Mouse (Mus musculus): ENCODE data around the gene Fzd7. TPM values are rescaled to one million over a fixed set of nuclear protein-coding genes. Genes with fewer than 3 reads are reported as not detected.

The Fzd7 gene
- polyA plus RNA-seq, 1 experiment from 2014 or later, result 10.9 TPM

- no peak for ATAC-seq (ENCODE audit: low FRiP score)
- 0 out of 2 replicates have a peak, but pooled peaks cover 3% of the 10 kb centered on the region for H3K9me3 ChIP-seq
- H3K4me3 ChIP-seq (replicated peaks), result no peak overlapping the region
- H3K27me3 ChIP-seq, result peaks cover 31% of the 10 kb centered on the region
- H3K4me1 ChIP-seq, result peaks cover 23% of the 10 kb centered on the region
- H3K4me2 ChIP-seq, result no peak overlapping the region; the same call in 1 of the 2 replicates
- H3K9ac ChIP-seq, result no peak overlapping the region
- no peak overlapping the region for H3K27ac ChIP-seq
- WGBS, result 19% methylated on average over 11 of the region's 11 CpGs
- H3K36me3 ChIP-seq (replicated peaks), result no peaks in the 10 kb centered on the region
Measured at GRCm38 (mm10) chr1:59448497-59449270, 33.5 kb upstream of the Fzd7 start.

- ATAC-seq (ENCODE audit: low FRiP score), result no peak
- no peak overlapping the region for H3K4me2 ChIP-seq
- H3K9me3 ChIP-seq, result 0 out of 2 replicates have a peak, but pooled peaks cover 3% of the 10 kb centered on the region
- H3K36me3 ChIP-seq (replicated peaks), result no peaks in the 10 kb centered on the region
- H3K4me3 ChIP-seq (replicated peaks), result no peak overlapping the region
- no peak overlapping the region for H3K27ac ChIP-seq
- no peak overlapping the region for H3K9ac ChIP-seq
- peaks cover 31% of the 10 kb centered on the region for H3K27me3 ChIP-seq
- peaks cover 23% of the 10 kb centered on the region for H3K4me1 ChIP-seq
- WGBS, result 21% methylated on average over 11 of the region's 11 CpGs
Measured at GRCm38 (mm10) chr1:59449423-59449822, 32.8 kb upstream of the Fzd7 start.

GRCm38 (mm10) chr1:59450896-59451295, 31.3 kb upstream of the Fzd7 start:
- H3K9me3 ChIP-seq, result 0 out of 2 replicates have a peak, but pooled peaks cover 3% of the 10 kb centered on the region
- no peak overlapping the region for H3K27ac ChIP-seq
- H3K9ac ChIP-seq, result no peak overlapping the region
- no peaks in the 10 kb centered on the region for H3K36me3 ChIP-seq (replicated peaks)
- ATAC-seq (ENCODE audit: low FRiP score), result no peak
- H3K4me3 ChIP-seq (replicated peaks), result no peak overlapping the region
- H3K27me3 ChIP-seq, result peaks cover 34% of the 10 kb centered on the region
- WGBS, result 77% methylated on average over 11 of the region's 11 CpGs
- peaks cover 23% of the 10 kb centered on the region for H3K4me1 ChIP-seq
- H3K4me2 ChIP-seq, result no peak overlapping the region

- Histone ChIP-seq H3K27ac (no peak overlapping the region), H3K27me3 (peaks cover 34% of the 10 kb centered on the region), H3K4me3 (replicated peaks) (no peak overlapping the region), H3K9ac (no peak overlapping the region), H3K4me1 (peaks cover 23% of the 10 kb centered on the region), H3K36me3 (replicated peaks) (no peaks in the 10 kb centered on the region), H3K4me2 (no peak overlapping the region), H3K9me3 (0 out of 2 replicates have a peak, but pooled peaks cover 3% of the 10 kb centered on the region)
- no peak for ATAC-seq (ENCODE audit: low FRiP score)
- 8% methylated on average over 9 of the region's 9 CpGs for WGBS
Measured at GRCm38 (mm10) chr1:59451584-59451983, 30.6 kb upstream of the Fzd7 start.

- H3K9me3 ChIP-seq, result 0 out of 2 replicates have a peak, but pooled peaks cover 3% of the 10 kb centered on the region
- no peaks in the 10 kb centered on the region for H3K36me3 ChIP-seq (replicated peaks)
- peaks cover 9% of the 10 kb centered on the region for H3K4me1 ChIP-seq
- no peak overlapping the region for H3K4me2 ChIP-seq
- H3K27ac ChIP-seq, result no peak overlapping the region
- H3K4me3 ChIP-seq (replicated peaks), result no peak overlapping the region
- H3K9ac ChIP-seq, result no peak overlapping the region
- peaks cover 20% of the 10 kb centered on the region; the same call in 1 of the 2 replicates for H3K27me3 ChIP-seq
- 22% methylated on average over 3 of the region's 3 CpGs for WGBS
- no peak for ATAC-seq (ENCODE audit: low FRiP score)
Measured at GRCm38 (mm10) chr1:59456825-59457224, 25.4 kb upstream of the Fzd7 start.

GRCm38 (mm10) chr1:59457873-59458272, 24.4 kb upstream of the Fzd7 start:
- H3K9me3 ChIP-seq, result no peaks in the 10 kb centered on the region
- H3K4me2 ChIP-seq, result no peak overlapping the region
- peaks cover 21% of the 10 kb centered on the region; the same call in 1 of the 2 replicates for H3K27me3 ChIP-seq
- H3K9ac ChIP-seq, result no peak overlapping the region
- ATAC-seq (ENCODE audit: low FRiP score), result no peak
- H3K27ac ChIP-seq, result no peak overlapping the region
- H3K36me3 ChIP-seq (replicated peaks), result no peaks in the 10 kb centered on the region
- H3K4me3 ChIP-seq (replicated peaks), result no peak overlapping the region
- 76% methylated on average over 4 of the region's 4 CpGs for WGBS
- H3K4me1 ChIP-seq, result peaks cover 8% of the 10 kb centered on the region; the same call in 1 of the 2 replicates

GRCm38 (mm10) chr1:59458886-59459285, 23.3 kb upstream of the Fzd7 start:
- Histone ChIP-seq H3K36me3 (replicated peaks) (no peaks in the 10 kb centered on the region), H3K27me3 (peaks cover 21% of the 10 kb centered on the region; the same call in 1 of the 2 replicates), H3K4me3 (replicated peaks) (no peak overlapping the region), H3K4me2 (no peak overlapping the region), H3K27ac (no peak overlapping the region; the same call in 1 of the 2 replicates), H3K9ac (0 out of 2 replicates have a peak overlapping the region, but pooled peaks have one; percentile 17), H3K4me1 (peaks cover 8% of the 10 kb centered on the region; the same call in 1 of the 2 replicates), H3K9me3 (no peaks in the 10 kb centered on the region)
- 19% methylated on average over 8 of the region's 8 CpGs for WGBS
- ATAC-seq (ENCODE audit: low FRiP score), result no peak

GRCm38 (mm10) chr1:59464696-59465639, 17.3 kb upstream of the Fzd7 start:
- peak overlapping the region; percentile 67; the same call in 1 of the 2 replicates for H3K27ac ChIP-seq
- no peaks in the 10 kb centered on the region for H3K36me3 ChIP-seq (replicated peaks)
- peaks cover 13% of the 10 kb centered on the region for H3K4me1 ChIP-seq
- peaks cover 22% of the 10 kb centered on the region for H3K27me3 ChIP-seq
- no peak overlapping the region for H3K4me2 ChIP-seq
- H3K4me3 ChIP-seq (replicated peaks), result no peak overlapping the region
- H3K9me3 ChIP-seq, result no peaks in the 10 kb centered on the region
- ATAC-seq (ENCODE audit: low FRiP score), result no peak
- H3K9ac ChIP-seq, result no peak overlapping the region
- 49% methylated on average over 17 of the region's 17 CpGs for WGBS

- Histone ChIP-seq H3K27me3 (peaks cover 24% of the 10 kb centered on the region), H3K27ac (peak overlapping the region; percentile 67; the same call in 1 of the 2 replicates)
Measured at GRCm38 (mm10) chr1:59465640-59466008, 16.6 kb upstream of the Fzd7 start.

GRCm38 (mm10) chr1:59469170-59469569, 13.1 kb upstream of the Fzd7 start:
- Histone ChIP-seq H3K36me3 (replicated peaks) (no peaks in the 10 kb centered on the region), H3K9me3 (no peaks in the 10 kb centered on the region), H3K27ac (no peak overlapping the region), H3K4me1 (peaks cover 34% of the 10 kb centered on the region), H3K9ac (no peak overlapping the region), H3K4me2 (no peak overlapping the region), H3K27me3 (peaks cover 32% of the 10 kb centered on the region), H3K4me3 (replicated peaks) (no peak overlapping the region)
- no peak for ATAC-seq (ENCODE audit: low FRiP score)
- 40% methylated on average over 4 of the region's 4 CpGs for WGBS

More at GRCm38 (mm10) chr1:59465640-59466008, 16.6 kb upstream of the Fzd7 start:
- WGBS, result 64% methylated on average over 9 of the region's 9 CpGs
- Histone ChIP-seq H3K9me3 (no peaks in the 10 kb centered on the region), H3K4me2 (no peak overlapping the region), H3K4me1 (peaks cover 13% of the 10 kb centered on the region), H3K36me3 (replicated peaks) (no peaks in the 10 kb centered on the region), H3K4me3 (replicated peaks) (no peak overlapping the region), H3K9ac (no peak overlapping the region)
- ATAC-seq (ENCODE audit: low FRiP score), result no peak

- Histone ChIP-seq H3K4me1 (peaks cover 23% of the 10 kb centered on the region), H3K9me3 (no peaks in the 10 kb centered on the region), H3K4me2 (no peak overlapping the region), H3K27me3 (peaks cover 45% of the 10 kb centered on the region), H3K36me3 (replicated peaks) (no peaks in the 10 kb centered on the region), H3K27ac (no peak overlapping the region), H3K4me3 (replicated peaks) (no peak overlapping the region), H3K9ac (no peak overlapping the region)
- WGBS, result 47% methylated on average over 4 of the region's 4 CpGs
- no peak for ATAC-seq (ENCODE audit: low FRiP score)
Measured at GRCm38 (mm10) chr1:59470766-59471165, 11.5 kb upstream of the Fzd7 start.
